Mouse (Mus musculus) 416B (cell line): ENCODE results near the gene Znrf3.

Experiments used
- DNase-seq: peaks from one replicate; pipeline ENCODE4 v3.0.0; 2011; ENCODE audit warnings: low read depth

Znrf3 gene

GRCm38 (mm10) chr11:5390969-5391831 lies 53.4 kb downstream of the Znrf3 start:
- DNase-seq, result no peak

- no peak for DNase-seq
Observed at GRCm38 (mm10) chr11:5382652-5383051, 62.0 kb downstream of the Znrf3 start.

GRCm38 (mm10) chr11:5381226-5381625 lies 63.4 kb downstream of the Znrf3 start:
- no peak for DNase-seq

- peak; percentile 73 for DNase-seq
Observed at GRCm38 (mm10) chr11:5380275-5380674, 64.4 kb downstream of the Znrf3 start.

- peak; percentile 59 for DNase-seq
Observed at GRCm38 (mm10) chr11:5369176-5369575, 75.5 kb downstream of the Znrf3 start.

GRCm38 (mm10) chr11:5368492-5368891 lies 76.2 kb downstream of the Znrf3 start:
- DNase-seq, result no peak

- DNase-seq, result no peak
Observed at GRCm38 (mm10) chr11:5355266-5355764, 89.3 kb downstream of the Znrf3 start.

GRCm38 (mm10) chr11:5354753-5355152 lies 89.9 kb downstream of the Znrf3 start:
- peak; percentile 86 for DNase-seq

- no peak for DNase-seq
Observed at GRCm38 (mm10) chr11:5353032-5353431, 91.6 kb downstream of the Znrf3 start.

GRCm38 (mm10) chr11:5349483-5349882 lies 95.2 kb downstream of the Znrf3 start:
- DNase-seq, result no peak

GRCm38 (mm10) chr11:5346845-5347640 lies 97.6 kb downstream of the Znrf3 start:
- peak; percentile 37 for DNase-seq

- peak; percentile 45 for DNase-seq
Observed at GRCm38 (mm10) chr11:5343748-5344147, 100.9 kb downstream of the Znrf3 start.

- DNase-seq, result no peak
Observed at GRCm38 (mm10) chr11:5339732-5340131, 104.9 kb downstream of the Znrf3 start.

- no peak for DNase-seq
Observed at GRCm38 (mm10) chr11:5336852-5337251, 107.8 kb downstream of the Znrf3 start.

GRCm38 (mm10) chr11:5336269-5336668 lies 108.4 kb downstream of the Znrf3 start:
- DNase-seq, result peak; percentile 42

- DNase-seq, result no peak
Observed at GRCm38 (mm10) chr11:5330851-5331250, 113.8 kb downstream of the Znrf3 start.

GRCm38 (mm10) chr11:5327693-5328092 lies 117.0 kb downstream of the Znrf3 start:
- no peak for DNase-seq

- no peak for DNase-seq
Observed at GRCm38 (mm10) chr11:5326252-5326651, 118.4 kb downstream of the Znrf3 start.

- DNase-seq, result no peak
Observed at GRCm38 (mm10) chr11:5325217-5325616, 119.4 kb downstream of the Znrf3 start.

GRCm38 (mm10) chr11:5324296-5324695 lies 120.4 kb downstream of the Znrf3 start:
- no peak for DNase-seq

- no peak for DNase-seq
Observed at GRCm38 (mm10) chr11:5321687-5322086, 123.0 kb downstream of the Znrf3 start.

- no peak for DNase-seq
Observed at GRCm38 (mm10) chr11:5318976-5319375, 125.7 kb downstream of the Znrf3 start.
